Mouse (Mus musculus): ENCODE measurements at regions not wholly inside any gene's neighbourhood (a gene's known extent, or its start where the extent isn't known, plus 50 kb on each side); places are given as distances from the start of the nearest gene placed in this dataset.

DNA sequence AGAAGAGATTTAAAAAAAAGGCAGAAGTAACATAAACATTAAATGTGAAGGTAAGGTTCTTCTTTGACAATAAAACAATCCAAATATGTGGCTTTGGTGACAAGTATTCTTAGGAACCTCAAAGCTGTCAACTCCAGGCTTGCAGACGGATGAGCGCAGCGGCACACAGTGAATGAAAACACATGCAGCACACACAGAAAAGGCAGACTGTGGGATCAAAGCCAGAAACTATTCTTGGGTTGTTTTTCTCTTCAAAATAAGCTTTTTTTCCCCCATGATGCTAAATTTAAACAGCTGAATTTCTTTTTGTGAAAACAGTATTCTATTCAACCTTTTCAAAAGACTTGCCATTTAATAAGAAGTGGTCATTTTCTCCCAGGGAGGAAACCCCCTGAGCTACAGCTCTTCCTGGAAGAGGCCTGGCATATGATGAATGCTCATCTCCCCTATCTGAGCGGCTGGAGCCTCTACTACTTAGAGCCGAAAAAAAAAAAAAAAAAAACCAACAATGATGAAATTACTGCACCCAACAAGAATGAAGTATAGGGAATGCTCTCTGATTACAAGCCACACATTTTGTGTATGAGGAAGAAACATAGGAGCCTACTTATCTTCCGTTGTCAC lies 648.9 kb upstream of the Tbl1xr1 start:
- H3K27ac ChIP-seq (ENCODE audit: control insufficient read depth, low read depth, low read length): no peak overlapping the region
- TF ChIP-seq MXI1 (IDR thresholded peaks at IDR 0.05; ENCODE audit: low read depth, low read length): no peak
- no peak for TF ChIP-seq ELF1 (IDR thresholded peaks at IDR 0.05; ENCODE audit: low read depth, low read length)
- TF ChIP-seq POLR2AphosphoS2 (IDR thresholded peaks at IDR 0.05; ENCODE audit: low read length): no peak
- no peak for TF ChIP-seq TBP (IDR thresholded peaks at IDR 0.05; ENCODE audit: low read depth, low read length)
- no peak for TF ChIP-seq RCOR1 (IDR thresholded peaks at IDR 0.05; ENCODE audit: low read depth, low read length)
- TF ChIP-seq NELFE (IDR thresholded peaks at IDR 0.05; ENCODE audit: low read depth, low read length): no peak
- TF ChIP-seq ZMIZ1 (IDR thresholded peaks at IDR 0.05; ENCODE audit: low read depth, low read length): no peak
- no peaks in the 10 kb centered on the region; a peak in 1 of 4 replicates for H3K4me1 ChIP-seq (ENCODE audit: control insufficient read depth in 1 of 2, insufficient read depth in 2 of 2, low read length in 2 of 2)
- H3K79me2 ChIP-seq (ENCODE audit: control insufficient read depth, insufficient read depth, low read length, poor library complexity): no peaks in the 10 kb centered on the region
- H3K9me3 ChIP-seq (replicated peaks; ENCODE audit: insufficient read depth, low read length): no peaks in the 10 kb centered on the region
- no peak for DNase-seq (ENCODE audit: low read depth, low spot score)
- no peaks in the 10 kb centered on the region for H3K27me3 ChIP-seq (ENCODE audit: control insufficient read depth in 1 of 2, insufficient read depth in 2 of 2, low read length in 2 of 2)
- no peak overlapping the region for H3K9ac ChIP-seq (ENCODE audit: control insufficient read depth, low read depth, low read length, poor library complexity, severe bottlenecking)
- peaks cover 0 to 3% of the 10 kb centered on the region in 2 experiments; a peak in 1 of 4 replicates for H3K36me3 ChIP-seq (ENCODE audit: control insufficient read depth in 1 of 2, insufficient read depth in 2 of 2, low read length in 2 of 2)
- H3K4me3 ChIP-seq (ENCODE audit: control insufficient read depth in 1 of 2, insufficient read depth in 1 of 2, low read depth in 2 of 2, low read length in 2 of 2): no peak overlapping the region

DNA sequence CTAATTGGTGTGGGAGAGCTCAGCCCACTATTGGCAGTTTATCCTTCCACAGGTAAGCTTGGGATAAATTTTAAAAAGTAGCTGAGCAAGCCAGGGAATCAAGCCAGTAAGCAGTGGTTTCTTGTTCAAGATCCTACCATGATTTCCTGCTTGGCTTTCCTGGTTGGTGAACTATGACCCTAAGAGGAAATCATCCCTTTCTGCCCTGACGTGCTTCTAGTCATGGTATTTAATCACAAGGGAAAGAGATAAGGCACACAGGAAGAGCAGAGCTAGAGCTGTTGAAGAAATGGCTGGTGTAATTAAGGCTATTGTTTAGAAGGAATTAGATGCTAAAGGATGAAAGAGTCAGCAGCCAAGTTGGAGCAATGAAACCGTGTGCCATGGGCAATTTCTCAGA lies 648.3 kb upstream of the Tbl1xr1 start:
- Histone ChIP-seq H3K27ac (ENCODE audit: control insufficient read depth, low read depth, low read length) (no peak overlapping the region), H3K4me3 (ENCODE audit: control insufficient read depth in 1 of 2, insufficient read depth in 1 of 2, low read depth in 2 of 2, low read length in 2 of 2) (no peak overlapping the region), H3K79me2 (ENCODE audit: control insufficient read depth, insufficient read depth, low read length, poor library complexity) (no peaks in the 10 kb centered on the region), H3K36me3 (ENCODE audit: control insufficient read depth in 1 of 2, insufficient read depth in 2 of 2, low read length in 2 of 2) (peaks cover 0 to 3% of the 10 kb centered on the region in 2 experiments; a peak in 1 of 4 replicates), H3K9me3 (replicated peaks; ENCODE audit: insufficient read depth, low read length) (no peaks in the 10 kb centered on the region), H3K4me1 (ENCODE audit: control insufficient read depth in 1 of 2, insufficient read depth in 2 of 2, low read length in 2 of 2) (no peaks in the 10 kb centered on the region; a peak in 1 of 4 replicates), H3K9ac (ENCODE audit: control insufficient read depth, low read depth, low read length, poor library complexity, severe bottlenecking) (no peak overlapping the region), H3K27me3 (ENCODE audit: control insufficient read depth in 1 of 2, insufficient read depth in 2 of 2, low read length in 2 of 2) (no peaks in the 10 kb centered on the region)
- no peak for DNase-seq (ENCODE audit: low read depth, low spot score)
- no peak for TF ChIP-seq MYB (IDR thresholded peaks at IDR 0.05; ENCODE audit: low read depth, low read length)
- TF ChIP-seq NRF1 (IDR thresholded peaks at IDR 0.05; ENCODE audit: insufficient read depth, low read depth, low read length, poor library complexity, severe bottlenecking): no peak
- TF ChIP-seq MYC (IDR thresholded peaks at IDR 0.05; ENCODE audit: low read depth, low read length): no peak
- no peak for TF ChIP-seq MAFK (IDR thresholded peaks at IDR 0.05; ENCODE audit: borderline replicate concordance, low read depth, low read length)
- no peak for TF ChIP-seq ELF1 (IDR thresholded peaks at IDR 0.05; ENCODE audit: low read depth, low read length)
- TF ChIP-seq ETS1 (IDR thresholded peaks at IDR 0.05; ENCODE audit: low read depth, low read length): no peak
- no peak for TF ChIP-seq MEF2A (IDR thresholded peaks at IDR 0.05; ENCODE audit: extremely low read depth, insufficient replicate concordance, low read depth, low read length, poor library complexity, severe bottlenecking)
- no peak for TF ChIP-seq JUND (IDR thresholded peaks at IDR 0.05; ENCODE audit: low read depth, low read length)

DNA sequence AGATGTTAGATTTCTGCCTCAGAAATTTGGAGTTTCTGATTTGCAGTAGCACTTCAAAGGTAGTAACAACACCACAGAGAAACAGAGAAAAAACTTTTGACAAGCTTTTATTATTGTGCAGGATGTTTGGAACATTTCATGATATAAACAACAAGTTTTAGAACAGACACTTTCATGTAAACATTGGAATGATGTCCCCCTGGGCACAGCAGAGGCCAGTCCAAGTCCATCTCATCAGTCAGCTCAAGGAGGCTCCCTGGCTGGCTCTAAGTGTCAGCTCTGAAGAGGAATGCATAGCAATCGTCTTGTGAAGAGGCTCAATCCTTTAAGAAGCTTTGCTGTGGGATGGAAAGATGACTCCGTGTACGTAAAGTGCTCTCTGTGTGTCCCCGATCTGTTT lies 612.2 kb upstream of the Tbl1xr1 start:
- H3K36me3 ChIP-seq (ENCODE audit: control insufficient read depth in 1 of 2, insufficient read depth in 2 of 2, low read length in 2 of 2): peaks cover 0 to 2% of the 10 kb centered on the region in 2 experiments; a peak in 1 of 4 replicates
- H3K4me1 ChIP-seq (ENCODE audit: control insufficient read depth in 1 of 2, insufficient read depth in 2 of 2, low read length in 2 of 2): no peaks in the 10 kb centered on the region
- no peak overlapping the region for H3K4me3 ChIP-seq (ENCODE audit: control insufficient read depth in 1 of 2, insufficient read depth in 1 of 2, low read depth in 2 of 2, low read length in 2 of 2)
- H3K9me3 ChIP-seq (replicated peaks; ENCODE audit: insufficient read depth, low read length): no peaks in the 10 kb centered on the region
- no peak for TF ChIP-seq ZMIZ1 (IDR thresholded peaks at IDR 0.05; ENCODE audit: low read depth, low read length)
- H3K27ac ChIP-seq (ENCODE audit: control insufficient read depth, low read depth, low read length): no peak overlapping the region
- H3K27me3 ChIP-seq (ENCODE audit: control insufficient read depth in 1 of 2, insufficient read depth in 2 of 2, low read length in 2 of 2): no peaks in the 10 kb centered on the region
- H3K9ac ChIP-seq (ENCODE audit: control insufficient read depth, low read depth, low read length, poor library complexity, severe bottlenecking): no peak overlapping the region
- no peak for DNase-seq (ENCODE audit: low read depth, low spot score)
- no peaks in the 10 kb centered on the region for H3K79me2 ChIP-seq (ENCODE audit: control insufficient read depth, insufficient read depth, low read length, poor library complexity)

Measured in MEL (cell line).